Mouse (Mus musculus): ENCODE results near the gene Edn1.
A peak's percentile ranks its signal among the peaks of the same experiment; 100 is the strongest.

Edn1 gene

GRCm38 (mm10) chr13:42301161-42301721 lies at the start of gene Edn1:
Gene Edn1, plus strand, starts transcription at chr13:42301476.
- no peak for DNase-seq (ENCODE audit: low spot score)

DNA sequence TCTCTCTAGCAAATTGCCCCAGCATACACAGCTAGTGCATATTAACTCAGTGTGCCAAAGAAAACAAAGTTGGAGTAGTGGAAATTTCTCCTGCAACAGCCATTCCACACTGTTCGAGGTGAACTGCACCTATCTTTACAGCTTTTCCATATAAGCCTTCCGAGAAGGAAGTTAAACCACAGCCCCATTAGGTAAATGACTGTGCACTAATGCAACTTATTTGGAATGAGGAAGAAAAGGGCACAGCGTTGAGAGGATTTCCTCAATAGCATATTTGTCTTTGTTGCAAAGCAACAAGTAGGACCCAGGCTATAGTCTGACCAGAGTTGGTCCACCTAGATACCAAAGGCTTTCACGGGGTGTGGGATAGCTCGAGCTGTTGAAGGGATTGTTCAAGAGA lies 47.5 kb upstream of the Edn1 start:
- no peak for DNase-seq (ENCODE audit: low spot score)

DNA sequence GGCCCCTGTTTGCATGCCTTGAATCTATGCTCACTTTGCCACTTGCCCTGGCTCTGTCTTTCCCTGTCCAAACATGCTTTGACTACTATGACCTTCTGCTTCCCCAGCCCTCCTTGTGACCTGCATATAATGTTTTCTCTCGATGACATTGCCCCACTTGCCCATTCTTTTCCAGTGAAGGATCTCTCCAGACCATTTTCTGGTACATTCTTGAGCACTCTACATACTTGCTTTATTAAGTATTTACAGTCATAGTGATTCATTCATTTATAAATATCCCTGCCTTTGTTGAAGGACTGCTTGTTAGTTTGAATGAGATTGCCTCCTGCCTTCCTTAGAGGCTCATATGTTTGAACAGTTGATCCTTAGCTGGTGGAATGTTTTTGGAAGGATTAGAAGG lies 46.2 kb upstream of the Edn1 start:
- no peak for DNase-seq (ENCODE audit: low spot score)

DNA sequence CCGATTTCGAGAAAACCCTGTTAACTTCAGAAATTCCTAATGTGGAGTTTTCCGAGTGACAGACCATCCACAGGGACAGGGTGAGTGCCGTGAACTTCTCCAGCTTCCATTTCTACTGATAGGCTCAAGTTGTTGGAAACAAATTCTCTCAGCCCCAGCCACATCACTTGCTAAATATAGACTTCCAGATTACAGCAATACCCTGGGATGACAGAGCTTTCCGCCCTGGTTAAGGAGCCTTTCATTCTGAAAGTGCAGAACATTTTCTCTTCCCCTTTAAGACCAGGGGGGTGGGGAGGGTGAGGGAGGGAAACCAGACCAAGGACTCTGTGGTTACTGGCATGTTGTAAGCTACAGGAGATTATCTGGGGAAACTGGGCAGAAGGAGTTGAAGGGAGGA lies 42.9 kb upstream of the Edn1 start:
- DNase-seq (ENCODE audit: low spot score): no peak

DNA sequence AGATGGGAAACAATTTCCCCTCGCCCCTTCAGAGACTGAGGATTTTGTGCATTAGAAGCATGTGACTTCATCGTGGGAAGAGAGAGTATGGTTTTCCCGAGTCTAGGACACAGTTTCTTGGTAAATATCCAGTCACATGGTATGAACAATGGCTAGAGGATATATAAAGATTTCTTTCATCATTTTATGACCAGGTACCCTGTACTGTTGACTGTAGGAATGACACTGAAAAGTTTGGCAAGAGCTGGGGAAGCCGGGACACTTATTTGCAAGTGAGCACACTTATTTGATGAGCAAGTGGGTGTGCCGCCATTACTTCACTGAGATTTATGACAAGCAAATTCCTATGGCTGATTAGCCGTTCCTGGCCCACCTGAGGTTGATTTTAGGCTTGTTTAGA lies 40.6 kb upstream of the Edn1 start:
- DNase-seq (ENCODE audit: low spot score): no peak

DNA sequence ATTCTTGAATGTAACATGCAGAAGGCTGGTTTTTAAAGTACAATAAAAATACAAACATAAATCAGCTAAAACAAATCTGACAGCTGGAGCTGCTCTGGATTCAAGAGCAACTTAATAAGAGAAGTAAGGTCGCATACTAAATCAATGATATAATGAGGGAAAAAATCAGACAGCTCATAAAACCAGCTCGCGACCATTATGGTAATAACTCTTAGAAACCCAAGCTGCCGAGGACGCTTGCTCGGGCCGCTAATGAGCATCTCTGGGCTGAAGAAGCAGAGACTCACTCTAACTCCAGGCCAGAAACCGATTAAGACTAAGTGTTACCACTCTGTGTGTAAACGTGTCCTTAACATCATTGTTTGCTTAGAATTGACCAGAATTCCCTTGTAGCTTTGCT lies 31.2 kb upstream of the Edn1 start:
- DNase-seq (ENCODE audit: low spot score): no peak

DNA sequence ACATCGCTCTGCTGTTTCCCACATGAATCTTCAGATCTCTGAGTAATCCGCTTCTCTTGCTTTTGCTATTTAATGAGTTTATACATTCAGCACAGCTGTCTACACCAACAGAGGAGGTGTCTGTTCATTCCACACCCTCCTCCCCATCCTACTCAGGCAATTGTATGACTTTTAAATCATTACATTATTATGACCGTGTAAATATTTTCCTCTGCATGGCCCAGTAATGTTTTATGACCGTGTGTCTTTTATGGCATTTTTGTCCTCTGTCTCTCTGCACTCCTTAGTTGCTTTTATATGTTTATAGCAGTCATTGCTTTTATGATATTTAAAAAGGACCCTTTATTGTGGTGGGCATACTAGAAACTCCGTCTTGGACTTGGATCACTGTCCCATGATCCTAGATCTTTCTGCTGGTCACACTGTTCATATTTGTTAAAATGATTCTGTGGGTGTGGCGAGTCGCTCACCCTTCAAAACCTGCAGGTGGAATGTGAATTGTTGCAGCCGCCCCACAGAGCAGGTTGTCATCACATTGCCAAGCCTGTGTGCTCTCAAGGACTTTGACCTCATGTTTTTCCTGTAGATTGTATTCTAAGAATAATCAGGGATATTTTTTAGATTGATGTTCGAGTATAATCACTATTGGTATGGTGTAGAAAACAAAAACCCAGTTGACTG lies 24.4 kb upstream of the Edn1 start:
- DNase-seq (ENCODE audit: low spot score): no peak

- no peak for DNase-seq (ENCODE audit: low spot score)
Measured at GRCm38 (mm10) chr13:42277751-42278150, 23.5 kb upstream of the Edn1 start.

DNA sequence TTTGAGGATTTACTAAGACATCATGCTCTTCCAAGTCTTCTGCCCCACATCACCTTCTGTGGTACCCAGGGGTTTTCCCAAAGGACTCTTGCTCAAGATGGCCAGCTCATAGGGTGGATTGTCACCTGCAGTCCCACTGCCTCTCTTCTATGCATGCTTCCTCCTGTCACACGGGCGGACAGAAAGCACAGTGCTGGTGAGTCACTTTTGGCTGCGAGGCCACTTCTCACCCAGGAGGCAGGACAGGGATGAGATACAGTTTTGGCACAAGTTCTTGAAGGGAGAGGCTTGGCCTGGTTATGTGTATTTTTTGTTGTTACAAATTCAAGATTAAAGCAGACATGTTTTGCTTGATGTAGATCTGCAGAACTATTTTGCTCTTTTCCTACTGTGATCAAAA lies 15.4 kb upstream of the Edn1 start:
- DNase-seq (ENCODE audit: low spot score): no peak

- no peak for DNase-seq (ENCODE audit: low spot score)
Measured at GRCm38 (mm10) chr13:42286768-42287167, 14.5 kb upstream of the Edn1 start.

GRCm38 (mm10) chr13:42292593-42292992 lies 8.7 kb upstream of the Edn1 start:
- DNase-seq (ENCODE audit: low spot score): no peak

DNA sequence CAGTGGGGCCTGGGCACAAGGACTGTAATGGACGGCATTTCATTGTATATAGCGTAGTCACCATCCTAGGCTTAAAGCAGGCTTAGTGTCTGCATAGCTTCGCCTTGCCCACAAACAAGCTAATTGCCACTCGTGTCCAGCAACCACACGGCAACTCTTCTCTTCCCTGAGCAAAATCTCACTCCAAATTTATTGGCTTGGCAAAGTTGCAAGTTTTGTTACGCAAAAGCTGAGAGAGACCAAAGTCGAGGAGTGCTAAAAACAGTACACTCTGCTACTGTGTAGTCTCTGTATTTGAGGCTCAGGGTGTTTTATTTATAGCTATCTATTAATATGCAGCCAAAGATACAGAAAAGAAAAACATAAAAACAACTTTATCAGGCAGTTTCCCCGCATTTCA lies 3.0 kb upstream of the Edn1 start:
- no peak for DNase-seq (ENCODE audit: low spot score)

DNA sequence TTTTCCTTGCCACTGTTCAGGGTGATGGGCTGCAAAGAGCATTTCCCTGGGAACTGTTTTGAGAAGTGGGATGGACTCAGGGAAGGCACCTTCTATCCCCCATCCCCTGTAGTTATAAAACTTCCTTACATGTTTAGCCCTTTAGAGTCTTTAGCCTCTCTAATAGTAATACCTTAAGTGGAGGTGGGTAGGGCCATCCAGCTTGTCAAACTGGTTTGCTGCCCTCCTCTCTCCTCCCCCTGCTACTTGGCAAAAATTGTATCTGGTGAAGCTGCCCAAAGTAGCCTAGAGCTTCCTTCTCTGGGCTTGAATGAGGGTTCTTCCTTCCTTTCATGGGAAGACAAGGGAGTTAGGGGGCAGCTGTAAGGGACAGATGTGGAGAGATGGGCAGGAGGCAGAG lies 2.5 kb upstream of the Edn1 start:
- no peak for DNase-seq (ENCODE audit: low spot score)

DNA sequence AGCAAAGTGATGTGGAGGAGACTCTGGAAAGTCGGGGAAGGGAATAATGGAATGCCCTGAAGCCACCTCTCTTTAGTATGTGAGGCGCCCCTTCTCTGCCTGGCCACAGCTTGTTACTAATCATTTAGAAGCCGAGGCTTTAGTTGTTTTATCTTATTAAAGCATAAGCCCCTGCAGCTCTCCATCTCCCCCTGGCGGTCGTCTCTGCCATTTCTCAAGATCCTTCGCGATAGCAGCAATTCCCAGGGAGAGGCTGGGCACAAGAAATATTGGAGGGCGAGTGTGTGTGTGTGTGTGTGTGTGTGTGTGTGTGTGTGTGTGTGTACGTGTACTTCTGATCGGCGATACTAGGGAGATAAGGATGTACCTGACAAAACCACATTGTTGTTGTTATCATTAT lies 709 bp upstream of the Edn1 start:
- peak; percentile 76 for DNase-seq (ENCODE audit: low spot score)

- no peak for DNase-seq (ENCODE audit: low spot score)
Measured at GRCm38 (mm10) chr13:42301961-42302861, 935 bp downstream of the Edn1 start.

GRCm38 (mm10) chr13:42303180-42303929 lies 2.1 kb downstream of the Edn1 start:
- DNase-seq (ENCODE audit: low spot score): no peak

GRCm38 (mm10) chr13:42304139-42304538 lies 2.9 kb downstream of the Edn1 start:
- no peak for DNase-seq (ENCODE audit: low spot score)

- DNase-seq (ENCODE audit: low spot score): no peak
Measured at GRCm38 (mm10) chr13:42306870-42307800, 5.9 kb downstream of the Edn1 start.

- no peak for DNase-seq (ENCODE audit: low spot score)
Measured at GRCm38 (mm10) chr13:42308368-42309103, 7.3 kb downstream of the Edn1 start.

GRCm38 (mm10) chr13:42309804-42310203 lies 8.5 kb downstream of the Edn1 start:
- DNase-seq (ENCODE audit: low spot score): no peak

DNA sequence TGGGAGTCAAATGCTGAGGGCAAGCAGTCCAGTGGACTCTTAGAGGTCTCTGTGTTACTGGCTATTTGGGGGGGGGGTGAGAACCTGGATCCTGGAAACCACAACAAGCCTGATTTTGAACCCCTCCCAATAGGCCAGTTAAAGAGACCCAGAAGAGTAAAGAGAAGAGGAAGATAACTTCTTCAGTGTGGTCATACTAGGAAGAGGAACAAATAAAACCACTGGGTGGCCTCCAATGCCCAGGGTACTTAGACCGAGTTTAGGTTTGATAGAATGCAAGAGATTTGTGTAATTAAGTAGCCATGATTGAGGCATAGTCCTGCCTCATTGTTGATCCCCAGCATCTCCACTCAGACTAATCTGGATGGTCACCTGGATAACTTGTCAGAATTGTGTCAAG lies 14.4 kb downstream of the Edn1 start:
- no peak for DNase-seq (ENCODE audit: low spot score)

Measured in ovary, postnatal 14 days (tissue).